Mouse (Mus musculus) lung, embryonic 15.5 days (tissue): Measurements from ENCODE around the gene Plpp6. TPM values are rescaled to one million over a fixed set of nuclear protein-coding genes. Genes with fewer than 3 reads are reported as not detected.
"Not testable (repeated sequence)": the region's sequence is repeated elsewhere in the genome, so short reads cannot be mapped to it uniquely, and the experiment has no call there.

ENCODE experiments used
- ATAC-seq: fragments of 200-750 bp; cut with Nextera tagmentation; 2 replicates; pipeline ENCODE4 v1.8.0; 2017; ENCODE audit warnings: moderate number of reproducible peaks, borderline replicate concordance; ENCODE audit not compliant: low FRiP score, low TSS enrichment; ENCODE audit errors: extremely low read depth
- H3K27ac ChIP-seq: fragments of 300-500 bp; sonication (generic); 2 replicates; pipeline ENCODE4 v1.5.1; 2015; ENCODE audit warnings: moderate library complexity, mild to moderate bottlenecking, inconsistent platforms
- H3K27me3 ChIP-seq: fragments of 300-500 bp; sonication (generic); 2 replicates; pipeline ENCODE4 v1.6.1; 2015; ENCODE audit warnings: inconsistent platforms
- H3K36me3 ChIP-seq: fragments of 300-500 bp; sonication (generic); 2 replicates; pipeline ENCODE4 v1.6.1; 2015; ENCODE audit warnings: inconsistent platforms
- H3K4me1 ChIP-seq: fragments of 300-500 bp; sonication (generic); 2 replicates; pipeline ENCODE4 v1.6.1; 2015; ENCODE audit warnings: inconsistent platforms
- H3K4me2 ChIP-seq: fragments of 300-500 bp; sonication (generic); 2 replicates; pipeline ENCODE4 v1.6.1; 2015; ENCODE audit warnings: inconsistent platforms, mild to moderate bottlenecking, moderate library complexity
- H3K4me3 ChIP-seq: fragments of 300-500 bp; sonication (generic); 2 replicates; pipeline ENCODE4 v1.5.1; 2015; ENCODE audit warnings: mild to moderate bottlenecking, inconsistent platforms
- H3K9ac ChIP-seq: fragments of 300-500 bp; sonication (generic); 2 replicates; pipeline ENCODE4 v1.6.1; 2015; ENCODE audit warnings: inconsistent platforms
- H3K9me3 ChIP-seq: fragments of 300-500 bp; sonication (generic); 2 replicates; pipeline ENCODE4 v1.6.1; 2016; ENCODE audit warnings: inconsistent platforms
- WGBS: fragments of 180-500 bp; shearing (Covaris S2); methylation state at CpG from one replicate; pipeline ENCODE4 v1.1.7; 2015; 5-methylcytosine and 5-hydroxymethylcytosine counted together
- polyA plus RNA-seq: library from polyadenylated mRNA; unstranded; fragments of >200 nt; fragmentation: Nextera tagmentation; extraction: Ambion mirVana; gene quantifications from 2 replicates; pipeline ENCODE4 v1.2.1, GENCODE M21; 2015

Plpp6 gene
- polyA plus RNA-seq, 1 experiment from 2014 or later: 7.0 TPM

GRCm38 (mm10) chr19:28990194-28990589 is 26.4 kb downstream of the Plpp6 start, which contains the start of gene Cdc37l1:
TSS of gene Cdc37l1 (plus strand) at chr19:28990352.
- Histone ChIP-seq H3K27ac (peak within 1 kb of the TSS; percentile 75), H3K9me3 (no peaks in the 10 kb centered on the region), H3K36me3 (peaks cover 14% of the 10 kb centered on the region; the same call in 1 of the 2 replicates), H3K4me2 (peak within 1 kb of the TSS; percentile 72), H3K27me3 (no peaks in the 10 kb centered on the region), H3K9ac (peak within 1 kb of the TSS; percentile 75), H3K4me3 (peak within 1 kb of the TSS; percentile 68), H3K4me1 (peaks cover 14% of the 10 kb centered on the region; the same call in 1 of the 2 replicates)
- ATAC-seq: peak; percentile 99
- WGBS: under 1% methylated on average over 37 of the region's 37 CpGs

DNA sequence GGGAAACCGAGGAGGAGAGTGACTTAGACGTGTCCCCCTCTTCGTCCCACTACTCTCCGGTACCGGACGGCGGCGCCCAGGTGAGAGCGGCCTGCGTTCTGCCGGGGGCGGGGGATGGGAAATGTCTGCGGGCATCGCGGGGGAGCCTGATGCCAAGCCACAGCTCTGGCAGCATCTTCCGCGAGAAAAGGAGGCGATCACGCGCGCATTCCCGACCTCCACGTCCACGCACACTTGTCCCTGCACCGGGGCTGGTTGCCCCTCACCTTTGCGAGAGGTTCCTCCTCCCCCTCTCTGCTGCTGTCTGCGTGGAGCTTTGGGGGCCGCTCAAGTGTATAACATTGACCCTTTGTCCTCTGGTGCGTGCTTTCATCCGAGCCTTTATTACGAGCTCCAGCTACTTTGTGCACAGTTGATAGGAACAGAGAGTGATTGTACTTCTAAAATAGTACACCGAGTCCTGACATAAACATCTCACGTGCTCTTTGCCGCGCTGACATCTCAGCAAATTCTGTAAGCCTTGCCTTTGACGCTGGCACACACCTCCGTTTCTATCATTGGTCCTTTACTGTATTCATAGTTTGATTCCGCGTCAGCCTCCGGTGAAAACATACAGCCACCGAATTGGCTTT is 27.0 kb downstream of the Plpp6 start:
- ATAC-seq: peak; percentile 53
- under 1% methylated on average over 41 of the region's 41 CpGs for WGBS
- peaks cover 20% of the 10 kb centered on the region for H3K36me3 ChIP-seq
- peak overlapping the region; percentile 68 for H3K4me3 ChIP-seq
- H3K4me2 ChIP-seq: peak overlapping the region; percentile 72
- peaks cover 14% of the 10 kb centered on the region; the same call in 1 of the 2 replicates for H3K4me1 ChIP-seq
- H3K27ac ChIP-seq: peak overlapping the region; percentile 75
- H3K27me3 ChIP-seq: no peaks in the 10 kb centered on the region
- H3K9me3 ChIP-seq: no peaks in the 10 kb centered on the region
- H3K9ac ChIP-seq: peak overlapping the region; percentile 75

GRCm38 (mm10) chr19:28991391-28991790 is 27.6 kb downstream of the Plpp6 start:
- Histone ChIP-seq H3K9ac (peak overlapping the region; percentile 75; the same call in 1 of the 2 replicates), H3K36me3 (peaks cover 25% of the 10 kb centered on the region), H3K4me1 (peaks cover 14% of the 10 kb centered on the region; the same call in 1 of the 2 replicates), H3K4me3 (peak overlapping the region; percentile 68), H3K27ac (0 out of 2 replicates have a peak overlapping the region, but pooled peaks have one; percentile 75), H3K4me2 (peak overlapping the region; percentile 72), H3K9me3 (no peaks in the 10 kb centered on the region), H3K27me3 (no peaks in the 10 kb centered on the region)
- no peak for ATAC-seq
- 65% methylated on average over 5 of the region's 5 CpGs for WGBS

DNA sequence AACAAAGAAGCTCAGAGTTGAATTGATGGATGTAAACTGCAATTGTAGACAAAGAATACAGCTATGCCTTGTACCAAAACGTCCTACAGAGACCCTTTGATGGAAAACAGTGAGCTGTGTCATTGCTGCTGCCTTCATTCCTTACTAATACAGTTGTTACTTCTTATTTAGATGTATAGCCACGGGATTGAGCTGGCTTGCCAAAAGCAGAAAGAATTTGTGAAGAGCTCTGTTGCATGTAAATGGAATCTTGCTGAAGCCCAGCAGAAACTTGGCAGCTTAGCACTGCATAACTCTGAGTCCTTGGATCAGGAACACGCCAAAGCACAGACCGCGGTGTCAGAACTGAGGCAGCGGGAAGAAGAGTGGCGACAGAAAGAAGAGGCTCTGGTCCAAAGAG is 31.1 kb downstream of the Plpp6 start:
- Histone ChIP-seq H3K4me3 (no peak overlapping the region), H3K27me3 (no peaks in the 10 kb centered on the region), H3K9me3 (no peaks in the 10 kb centered on the region), H3K9ac (no peak overlapping the region), H3K4me1 (peaks cover 10% of the 10 kb centered on the region; the same call in 1 of the 2 replicates), H3K36me3 (peaks cover 34% of the 10 kb centered on the region), H3K4me2 (no peak overlapping the region), H3K27ac (no peak overlapping the region)
- ATAC-seq: no peak
- WGBS: 78% methylated on average over 7 of the region's 7 CpGs

GRCm38 (mm10) chr19:28995366-28995765 is 31.6 kb downstream of the Plpp6 start:
- Histone ChIP-seq H3K36me3 (peaks cover 39% of the 10 kb centered on the region), H3K9me3 (no peaks in the 10 kb centered on the region), H3K27me3 (no peaks in the 10 kb centered on the region), H3K4me2 (no peak overlapping the region), H3K27ac (no peak overlapping the region), H3K4me1 (peaks cover 10% of the 10 kb centered on the region; the same call in 1 of the 2 replicates), H3K4me3 (no peak overlapping the region), H3K9ac (no peak overlapping the region)
- no peak for ATAC-seq
- WGBS: 82% methylated on average over 5 of the region's 5 CpGs

DNA sequence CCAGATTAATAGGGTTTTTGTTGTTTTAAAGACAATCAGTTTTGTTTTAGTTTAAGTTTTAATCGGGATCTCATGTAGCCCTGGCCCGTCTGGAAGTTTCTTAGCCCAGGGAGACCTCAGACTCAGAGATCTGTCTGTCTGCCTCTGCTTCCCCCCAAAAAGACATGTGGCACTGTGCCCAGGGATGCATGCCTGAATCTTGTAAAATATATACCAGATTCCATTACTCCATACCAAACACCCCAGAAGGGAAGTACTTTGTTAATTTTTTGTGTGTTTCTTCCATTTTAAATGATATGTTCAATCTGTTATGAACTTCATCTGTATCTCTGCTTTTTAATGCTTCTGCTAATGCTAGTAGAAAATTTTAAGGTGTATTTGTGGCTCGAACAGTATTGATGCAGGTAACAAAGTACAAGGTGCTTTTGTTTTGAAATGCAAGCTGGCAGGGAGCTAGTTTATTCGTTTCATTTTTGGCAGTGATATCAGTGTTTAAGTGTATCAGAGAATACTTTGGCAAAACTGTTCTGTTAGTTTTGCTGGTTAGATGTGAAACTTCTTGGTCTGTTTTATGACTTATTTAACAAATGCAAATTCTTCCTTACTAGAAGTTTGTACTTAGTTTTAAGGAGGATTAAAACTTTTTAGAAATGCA is 34.4 kb downstream of the Plpp6 start:
- Histone ChIP-seq H3K4me3 (no peak overlapping the region), H3K27ac (no peak overlapping the region), H3K36me3 (peaks cover 50% of the 10 kb centered on the region), H3K9me3 (no peaks in the 10 kb centered on the region), H3K27me3 (no peaks in the 10 kb centered on the region), H3K9ac (no peak overlapping the region), H3K4me1 (no peaks in the 10 kb centered on the region), H3K4me2 (no peak overlapping the region)
- no peak for ATAC-seq
- 81% methylated on average over 4 of the region's 4 CpGs for WGBS

- not testable (repeated sequence) for H3K4me1 ChIP-seq, H3K4me3 ChIP-seq, H3K27ac ChIP-seq, H3K4me2 ChIP-seq, H3K9ac ChIP-seq, H3K27me3 ChIP-seq, H3K9me3 ChIP-seq, ATAC-seq
- WGBS: 95% methylated on average over 16 of the region's 16 CpGs
- H3K36me3 ChIP-seq: peaks cover 34% of the 10 kb centered on the region
Measured at GRCm38 (mm10) chr19:29000321-29000720, 36.6 kb downstream of the Plpp6 start.

GRCm38 (mm10) chr19:29008069-29008706 is 44.4 kb downstream of the Plpp6 start:
- H3K4me1 ChIP-seq: no peaks in the 10 kb centered on the region
- no peak overlapping the region for H3K27ac ChIP-seq
- H3K36me3 ChIP-seq: peaks cover 53% of the 10 kb centered on the region
- no peaks in the 10 kb centered on the region for H3K9me3 ChIP-seq
- H3K4me3 ChIP-seq: no peak overlapping the region
- 84% methylated on average over 3 of the region's 3 CpGs for WGBS
- no peak overlapping the region for H3K4me2 ChIP-seq
- H3K9ac ChIP-seq: no peak overlapping the region
- H3K27me3 ChIP-seq: no peaks in the 10 kb centered on the region
- ATAC-seq: no peak

DNA sequence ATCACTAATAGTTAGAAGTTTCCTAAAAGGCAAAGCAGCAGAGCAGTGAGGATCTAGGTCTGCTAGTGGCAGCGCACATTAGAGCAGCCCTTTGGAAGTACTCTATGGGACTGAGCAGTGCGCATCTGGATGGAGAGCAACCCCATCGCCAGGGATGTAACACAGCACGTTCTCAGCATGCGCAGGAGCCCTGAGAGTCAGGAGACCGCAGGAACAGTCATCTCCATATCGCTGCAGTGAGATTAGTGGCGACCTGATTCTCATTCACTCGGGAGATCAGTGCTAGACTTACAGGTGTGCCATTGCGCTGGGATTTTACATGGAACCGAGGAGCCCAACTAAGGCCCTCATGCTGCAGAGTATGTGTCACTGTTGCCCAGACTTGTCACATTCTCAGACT is 45.3 kb downstream of the Plpp6 start:
- no peak overlapping the region for H3K4me2 ChIP-seq
- no peaks in the 10 kb centered on the region for H3K4me1 ChIP-seq
- no peaks in the 10 kb centered on the region for H3K27me3 ChIP-seq
- WGBS: 95% methylated on average over 11 of the region's 11 CpGs
- no peak overlapping the region for H3K27ac ChIP-seq
- ATAC-seq: no peak
- H3K36me3 ChIP-seq: peaks cover 58% of the 10 kb centered on the region
- no peak overlapping the region for H3K9ac ChIP-seq
- no peak overlapping the region for H3K4me3 ChIP-seq
- no peaks in the 10 kb centered on the region for H3K9me3 ChIP-seq

DNA sequence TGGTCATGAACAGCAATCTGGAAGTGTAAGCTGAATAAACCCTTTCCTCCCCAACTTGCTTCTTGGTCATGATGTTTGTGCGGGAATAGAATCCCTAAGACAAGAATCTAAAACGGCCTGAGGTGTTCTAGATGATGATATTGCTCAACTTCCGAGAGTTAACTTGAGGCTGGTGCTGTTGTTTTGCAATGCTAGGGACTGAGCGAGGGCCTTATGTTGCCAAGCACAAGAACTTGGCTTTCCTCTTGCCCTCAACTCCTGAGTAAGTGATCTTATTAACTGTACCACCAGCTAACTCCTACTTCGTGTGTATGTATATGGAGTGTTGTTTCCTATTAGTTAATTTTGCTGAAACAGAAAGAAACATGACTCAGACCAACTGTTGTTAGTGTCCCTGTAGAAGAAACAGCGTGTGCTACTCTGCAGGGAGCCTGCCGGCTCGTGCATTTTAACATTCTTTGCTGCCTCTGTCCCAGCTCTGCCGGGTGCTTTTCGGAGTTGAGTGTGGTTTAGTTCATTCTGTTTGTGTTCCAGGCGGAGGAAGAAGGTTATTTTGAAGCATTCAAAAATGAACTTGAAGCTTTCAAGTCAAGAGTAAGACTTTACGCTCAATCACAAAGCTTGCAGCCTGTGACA is 47.7 kb downstream of the Plpp6 start:
- Histone ChIP-seq H3K4me2 (no peak overlapping the region), H3K4me3 (no peak overlapping the region), H3K27ac (no peak overlapping the region), H3K4me1 (no peaks in the 10 kb centered on the region), H3K9ac (no peak overlapping the region), H3K27me3 (no peaks in the 10 kb centered on the region), H3K9me3 (no peaks in the 10 kb centered on the region), H3K36me3 (peaks cover 67% of the 10 kb centered on the region)
- ATAC-seq: no peak
- 90% methylated on average over 12 of the region's 12 CpGs for WGBS

DNA sequence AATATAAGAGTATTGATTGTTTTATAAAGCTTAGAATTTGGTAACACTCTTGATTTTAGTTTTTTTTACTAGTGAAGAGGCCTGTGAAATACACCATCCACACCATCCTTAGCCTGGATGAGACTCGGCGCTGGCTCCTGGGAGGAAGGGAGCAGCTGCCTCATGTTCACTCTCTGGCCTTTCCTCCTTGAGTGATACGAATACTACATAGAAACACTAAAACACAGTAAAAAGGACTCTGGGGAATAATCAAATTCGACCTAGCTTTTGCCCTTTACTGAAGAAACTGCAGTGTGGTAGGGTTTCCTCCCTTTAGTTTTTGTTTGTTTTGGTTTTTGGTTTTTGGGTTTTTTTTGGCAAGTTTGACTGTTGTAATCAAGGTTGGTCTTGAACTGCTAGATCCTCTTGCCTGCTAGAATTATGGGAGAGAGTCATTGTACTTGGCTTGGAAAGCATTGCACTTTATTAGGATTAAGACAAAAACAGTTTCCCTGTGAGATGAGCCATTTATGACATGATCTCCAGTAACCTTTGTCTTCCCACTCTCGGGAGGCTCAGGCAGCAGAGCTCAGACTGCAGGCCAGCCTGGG is 50.8 kb downstream of the Plpp6 start:
- Histone ChIP-seq H3K9ac (no peak overlapping the region), H3K27me3 (no peaks in the 10 kb centered on the region), H3K9me3 (no peaks in the 10 kb centered on the region), H3K4me2 (no peak overlapping the region), H3K36me3 (peaks cover 56% of the 10 kb centered on the region), H3K4me1 (no peaks in the 10 kb centered on the region), H3K4me3 (no peak overlapping the region), H3K27ac (no peak overlapping the region)
- ATAC-seq: no peak
- 85% methylated on average over 5 of the region's 5 CpGs for WGBS
